Mouse (Mus musculus): ENCODE data around the gene Cd3eap.

- TF ChIP-seq CTCF (IDR thresholded peaks at IDR 0.05; ENCODE audit: borderline replicate concordance, insufficient read depth, low read depth, low read length) (no peak), POLR2A (IDR thresholded peaks at IDR 0.05; ENCODE audit: borderline replicate concordance, insufficient read depth, low read length) (no peak)
Observed at GRCm38 (mm10) chr7:19362276-19362675, 3.0 kb upstream of the Cd3eap start.
